Mouse (Mus musculus): ENCODE data around the gene Spag4. TPM values are rescaled to one million over a fixed set of nuclear protein-coding genes. Genes with fewer than 3 reads are reported as not detected.

The Spag4 gene
- polyA plus RNA-seq, 2 experiments: 1.1 to 1.2 TPM

DNA sequence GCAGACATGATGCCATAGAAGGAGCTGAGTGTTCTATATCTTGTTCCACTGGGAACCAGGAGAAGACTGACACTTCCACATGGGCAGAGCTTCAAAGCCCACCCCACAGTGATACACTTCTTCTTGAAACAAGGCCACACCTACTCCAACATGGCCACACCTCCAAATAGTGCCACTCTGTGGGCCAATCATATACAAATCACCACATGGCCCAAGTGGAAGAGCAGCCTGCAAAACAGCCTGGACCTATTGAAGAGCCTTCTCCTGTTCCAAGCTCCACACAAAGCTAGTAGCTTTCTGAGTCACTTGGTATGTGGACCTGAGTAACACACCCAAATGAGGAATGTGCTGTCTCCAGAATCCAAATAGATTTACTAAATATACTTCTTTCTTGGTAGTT, 54.6 kb downstream of the Spag4 start:
- H3K27ac ChIP-seq: no peak overlapping the region
- DNase-seq (ENCODE audit: low read depth in 3 of 3, low spot score in 3 of 3) (no peak), ATAC-seq (ENCODE audit: insufficient read depth) (no peak)
- H3K27me3 ChIP-seq (ENCODE audit: control insufficient read depth, insufficient read depth, low read length): no peaks in the 10 kb centered on the region
- peaks cover 3% of the 10 kb centered on the region; the same call in 1 of the 2 replicates for H3K36me3 ChIP-seq (replicated peaks; ENCODE audit: control insufficient read depth, insufficient read depth, low read depth)
- TF ChIP-seq EP300 (IDR thresholded peaks at IDR 0.05; ENCODE audit: low read depth): no peak
- no peak for TF ChIP-seq CTCF (IDR thresholded peaks at IDR 0.05; ENCODE audit: low read depth)
- no peaks in the 10 kb centered on the region for H3K4me1 ChIP-seq (replicated peaks; ENCODE audit: control insufficient read depth in 2 of 2, insufficient read depth in 2 of 2, low read length in 1 of 2)
- no peak overlapping the region for H3K4me2 ChIP-seq (ENCODE audit: low read depth)
- no peak overlapping the region for H3K9ac ChIP-seq (replicated peaks)
- H3K9me3 ChIP-seq (ENCODE audit: control insufficient read depth, low read length): no peaks in the 10 kb centered on the region
- H3K4me3 ChIP-seq (ENCODE audit: insufficient read depth in 1 of 2, low read depth in 2 of 2, low read length in 2 of 2): no peak overlapping the region

Other genes with a start within 250 kb of the Spag4 start
- 3.7 and 5.0 TPM in 2 replicates for gene BC029722, start 245.7 kb upstream of the Spag4 start, polyA plus RNA-seq (2012; rRNA removed)
- gene BC029722, start 245.7 kb upstream of the Spag4 start, polyA plus RNA-seq (2014; fragmentation: Nextera tagmentation; extraction: Ambion mirVana): 2.6 and 2.7 TPM in 2 replicates
- 40.9 and 62.4 TPM in 2 replicates for gene Eif6, start 238.2 kb upstream of the Spag4 start, polyA plus RNA-seq (2012; rRNA removed)
- gene Eif6, start 238.2 kb upstream of the Spag4 start, polyA plus RNA-seq (2014; fragmentation: Nextera tagmentation; extraction: Ambion mirVana): 128 TPM in 2 replicates
- not detected in 2 replicates for gene Fam83c, start 230.3 kb upstream of the Spag4 start, polyA plus RNA-seq (2012; rRNA removed)
- 0.05 and 0.09 TPM in 2 replicates for gene Fam83c, start 230.3 kb upstream of the Spag4 start, polyA plus RNA-seq (2014; fragmentation: Nextera tagmentation; extraction: Ambion mirVana)
- gene Uqcc1, start 134.9 kb upstream of the Spag4 start, polyA plus RNA-seq (2012; rRNA removed): 10.5 and 17.4 TPM in 2 replicates
- gene Uqcc1, start 134.9 kb upstream of the Spag4 start, polyA plus RNA-seq (2014; fragmentation: Nextera tagmentation; extraction: Ambion mirVana): 25.6 and 31.6 TPM in 2 replicates
- not detected in 2 replicates for gene Gm15557, start 124.4 kb upstream of the Spag4 start, polyA plus RNA-seq (2012; rRNA removed)
- not detected in 2 replicates for gene Gm15557, start 124.4 kb upstream of the Spag4 start, polyA plus RNA-seq (2014; fragmentation: Nextera tagmentation; extraction: Ambion mirVana)
- 0.02 and 0.09 TPM in 2 replicates for gene Gdf5, start 119.8 kb upstream of the Spag4 start, polyA plus RNA-seq (2012; rRNA removed)
- gene Gdf5, start 119.8 kb upstream of the Spag4 start, polyA plus RNA-seq (2014; fragmentation: Nextera tagmentation; extraction: Ambion mirVana): not detected in 2 replicates
- gene Cep250, start 108.7 kb upstream of the Spag4 start, polyA plus RNA-seq (2012; rRNA removed): 6.0 and 9.8 TPM in 2 replicates
- gene Cep250, start 108.7 kb upstream of the Spag4 start, polyA plus RNA-seq (2014; fragmentation: Nextera tagmentation; extraction: Ambion mirVana): 7.4 and 9.3 TPM in 2 replicates
- gene 6430550D23Rik, start 57.2 kb upstream of the Spag4 start, polyA plus RNA-seq (2012; rRNA removed): 1.6 and 2.1 TPM in 2 replicates
- gene 6430550D23Rik, start 57.2 kb upstream of the Spag4 start, polyA plus RNA-seq (2014; fragmentation: Nextera tagmentation; extraction: Ambion mirVana): 0.41 and 1.9 TPM in 2 replicates
- gene Ergic3, start 57.1 kb upstream of the Spag4 start, polyA plus RNA-seq (2012; rRNA removed): 72.8 and 90.2 TPM in 2 replicates
- 95.7 and 98.0 TPM in 2 replicates for gene Ergic3, start 57.1 kb upstream of the Spag4 start, polyA plus RNA-seq (2014; fragmentation: Nextera tagmentation; extraction: Ambion mirVana)
- 0.02 TPM in 1 of 2 replicates, not detected in the other for gene Fer1l4, start 12.2 kb upstream of the Spag4 start, polyA plus RNA-seq (2012; rRNA removed)
- gene Fer1l4, start 12.2 kb upstream of the Spag4 start, polyA plus RNA-seq (2014; fragmentation: Nextera tagmentation; extraction: Ambion mirVana): not detected in 2 replicates
- 17.9 and 21.2 TPM in 2 replicates for gene Cpne1, start 46.8 kb downstream of the Spag4 start, polyA plus RNA-seq (2012; rRNA removed)
- gene Cpne1, start 46.8 kb downstream of the Spag4 start, polyA plus RNA-seq (2014; fragmentation: Nextera tagmentation; extraction: Ambion mirVana): 11.5 and 14.0 TPM in 2 replicates
- gene Rbm12, start 46.8 kb downstream of the Spag4 start, polyA plus RNA-seq (2012; rRNA removed): 1.7 and 5.0 TPM in 2 replicates
- 9.6 and 9.8 TPM in 2 replicates for gene Rbm12, start 46.8 kb downstream of the Spag4 start, polyA plus RNA-seq (2014; fragmentation: Nextera tagmentation; extraction: Ambion mirVana)
- 1.9 and 3.9 TPM in 2 replicates for gene Gm28036, start 61.9 kb downstream of the Spag4 start, polyA plus RNA-seq (2012; rRNA removed)
- gene Gm28036, start 61.9 kb downstream of the Spag4 start, polyA plus RNA-seq (2014; fragmentation: Nextera tagmentation; extraction: Ambion mirVana): 5.1 and 5.5 TPM in 2 replicates
- gene Romo1, start 78.9 kb downstream of the Spag4 start, polyA plus RNA-seq (2012; rRNA removed): 123 and 181 TPM in 2 replicates
- 248 and 249 TPM in 2 replicates for gene Romo1, start 78.9 kb downstream of the Spag4 start, polyA plus RNA-seq (2014; fragmentation: Nextera tagmentation; extraction: Ambion mirVana)
- 37.3 and 40.9 TPM in 2 replicates for gene Nfs1, start 79.0 kb downstream of the Spag4 start, polyA plus RNA-seq (2012; rRNA removed)
- gene Nfs1, start 79.0 kb downstream of the Spag4 start, polyA plus RNA-seq (2014; fragmentation: Nextera tagmentation; extraction: Ambion mirVana): 55.3 and 62.5 TPM in 2 replicates
- 46.5 and 69.5 TPM in 2 replicates for gene Rbm39, start 115.1 kb downstream of the Spag4 start, polyA plus RNA-seq (2012; rRNA removed)
- 207 and 223 TPM in 2 replicates for gene Rbm39, start 115.1 kb downstream of the Spag4 start, polyA plus RNA-seq (2014; fragmentation: Nextera tagmentation; extraction: Ambion mirVana)
- gene Phf20, start 131.3 kb downstream of the Spag4 start, polyA plus RNA-seq (2012; rRNA removed): 2.6 and 2.9 TPM in 2 replicates
- gene Phf20, start 131.3 kb downstream of the Spag4 start, polyA plus RNA-seq (2014; fragmentation: Nextera tagmentation; extraction: Ambion mirVana): 10.1 and 12.7 TPM in 2 replicates
- 0.28 and 0.51 TPM in 2 replicates for gene Cnbd2, start 247.1 kb downstream of the Spag4 start, polyA plus RNA-seq (2012; rRNA removed)
- gene Cnbd2, start 247.1 kb downstream of the Spag4 start, polyA plus RNA-seq (2014; fragmentation: Nextera tagmentation; extraction: Ambion mirVana): 1.5 and 1.9 TPM in 2 replicates
- gene Scand1, start 247.5 kb downstream of the Spag4 start, polyA plus RNA-seq (2012; rRNA removed): 36.1 and 46.7 TPM in 2 replicates
- 28.1 and 32.9 TPM in 2 replicates for gene Scand1, start 247.5 kb downstream of the Spag4 start, polyA plus RNA-seq (2014; fragmentation: Nextera tagmentation; extraction: Ambion mirVana)

All from liver, embryonic 14.5 days (tissue).